Mouse (Mus musculus): ENCODE measurements around the gene Gm5039.
"Not testable (repeated sequence)": the region's sequence is repeated elsewhere in the genome, so short reads cannot be mapped to it uniquely, and the experiment has no call there.

DNA sequence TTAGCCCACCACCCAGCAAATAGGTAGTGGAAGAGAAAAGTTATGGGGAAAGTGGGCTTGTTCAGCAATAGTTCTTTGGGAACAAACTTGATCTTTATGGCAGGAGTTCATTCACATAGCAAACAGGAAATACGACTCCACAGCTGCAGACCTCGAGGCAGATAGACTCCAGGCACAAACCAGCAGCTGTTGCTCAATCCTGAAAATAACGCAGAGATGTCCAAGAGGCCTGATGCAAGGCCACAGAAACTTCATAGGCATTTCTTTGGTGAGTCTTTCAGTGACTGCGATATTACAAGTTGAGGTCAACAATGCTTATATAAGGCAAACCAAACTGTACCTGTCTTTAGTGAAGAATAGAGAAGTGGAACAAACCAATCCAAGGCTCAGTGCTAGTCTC, 30.7 kb downstream of the Gm5039 start:
- not testable (repeated sequence) for TF ChIP-seq CTCF (IDR thresholded peaks at IDR 0.05; ENCODE audit: low read depth); EP300 (optimal IDR thresholded peaks at IDR 0.05)
